Mouse (Mus musculus): ENCODE measurements around the gene Lman1l.

The Lman1l gene

GRCm38 (mm10) chr9:57644944-57645893 lies 24.6 kb upstream of the Lman1l start:
- DNase-seq, result peak; percentile 94

- DNase-seq, result peak; percentile 56
These were observed 23.9 kb upstream of the Lman1l start for GRCm38 (mm10) chr9:57644442-57644943.

GRCm38 (mm10) chr9:57643856-57644180 lies 23.2 kb upstream of the Lman1l start:
- no peak for DNase-seq

GRCm38 (mm10) chr9:57643169-57643855 lies 22.7 kb upstream of the Lman1l start:
- no peak for DNase-seq

- DNase-seq, result no peak
These were observed 21.4 kb upstream of the Lman1l start for GRCm38 (mm10) chr9:57641775-57642550.

- no peak for DNase-seq
These were observed 20.4 kb upstream of the Lman1l start for GRCm38 (mm10) chr9:57641022-57641421.

GRCm38 (mm10) chr9:57640384-57640783 lies 19.8 kb upstream of the Lman1l start:
- no peak for DNase-seq

- DNase-seq, result no peak
These were observed 19.2 kb upstream of the Lman1l start for GRCm38 (mm10) chr9:57639661-57640328.

GRCm38 (mm10) chr9:57638651-57639459 lies 18.3 kb upstream of the Lman1l start:
- no peak for DNase-seq

GRCm38 (mm10) chr9:57637741-57638322 lies 17.3 kb upstream of the Lman1l start:
- no peak for DNase-seq

- no peak for DNase-seq
These were observed 16.7 kb upstream of the Lman1l start for GRCm38 (mm10) chr9:57637272-57637671.

GRCm38 (mm10) chr9:57633481-57634024 lies 13.0 kb upstream of the Lman1l start:
- no peak for DNase-seq

GRCm38 (mm10) chr9:57629118-57629874 lies 8.7 kb upstream of the Lman1l start:
- DNase-seq, result peak; percentile 71

GRCm38 (mm10) chr9:57628717-57629116 lies 8.1 kb upstream of the Lman1l start:
- no peak for DNase-seq

- no peak for DNase-seq
These were observed 7.3 kb upstream of the Lman1l start for GRCm38 (mm10) chr9:57627892-57628291.

GRCm38 (mm10) chr9:57627191-57627590 lies 6.6 kb upstream of the Lman1l start:
- DNase-seq, result no peak

- DNase-seq, result no peak
These were observed 5.3 kb upstream of the Lman1l start for GRCm38 (mm10) chr9:57625674-57626500.

GRCm38 (mm10) chr9:57624295-57624694 lies 3.7 kb upstream of the Lman1l start:
- no peak for DNase-seq

- no peak for DNase-seq
These were observed 1.7 kb downstream of the Lman1l start for GRCm38 (mm10) chr9:57618854-57619253.

Data from embryo, embryonic 11 days (tissue).